Mouse (Mus musculus) embryonic facial prominence, embryonic 14.5 days (tissue): Measurements from ENCODE around the gene Socs1. TPM values are rescaled to one million over a fixed set of nuclear protein-coding genes. Genes with fewer than 3 reads are reported as not detected.

Experiments
- ATAC-seq: fragments of 200-750 bp; cut with Nextera tagmentation; 2 replicates; pipeline ENCODE4 v1.8.0; 2017; ENCODE audit warnings: low read depth, moderate number of reproducible peaks, moderate TSS enrichment
- DNase-seq: peaks from one replicate; pipeline ENCODE4 v3.0.0-alpha.2; 2015; ENCODE audit warnings: low spot score
- H3K27ac ChIP-seq: fragments of 300-500 bp; sonication (generic); replicated peaks from 2 replicates; pipeline ENCODE4 v1.5.1; 2014; ENCODE audit warnings: low read depth, mild to moderate bottlenecking, low read length, moderate library complexity
- H3K27me3 ChIP-seq: fragments of 300-500 bp; sonication (generic); replicated peaks from 2 replicates; pipeline ENCODE4 v1.6.1; 2014; ENCODE audit warnings: low read length; ENCODE audit not compliant: control insufficient read depth, insufficient read depth
- H3K36me3 ChIP-seq: fragments of 300-500 bp; sonication (generic); 2 replicates; pipeline ENCODE4 v1.6.1; 2014; ENCODE audit warnings: low read length, mixed read lengths; ENCODE audit not compliant: control insufficient read depth, insufficient read depth
- H3K4me1 ChIP-seq: fragments of 300-500 bp; sonication (generic); 2 replicates; pipeline ENCODE4 v1.6.1; 2014; ENCODE audit warnings: antibody characterized with exemption, low read length; ENCODE audit not compliant: control insufficient read depth, insufficient read depth
- H3K4me2 ChIP-seq: fragments of 300-500 bp; sonication (generic); 2 replicates; pipeline ENCODE4 v1.6.1; 2014; ENCODE audit warnings: low read depth, mild to moderate bottlenecking, low read length, moderate library complexity, mixed read lengths
- H3K4me3 ChIP-seq: fragments of 300-500 bp; sonication (generic); 2 replicates; pipeline ENCODE4 v1.5.1; 2014; ENCODE audit warnings: low read depth, mild to moderate bottlenecking, low read length
- H3K9ac ChIP-seq: fragments of 300-500 bp; sonication (generic); 2 replicates; pipeline ENCODE4 v1.6.1; 2014; ENCODE audit warnings: low read depth, mild to moderate bottlenecking, low read length, moderate library complexity, mixed read lengths
- H3K9me3 ChIP-seq: fragments of 300-500 bp; sonication (generic); 2 replicates; pipeline ENCODE4 v1.6.1; 2016; ENCODE audit warnings: low read length; ENCODE audit not compliant: control insufficient read depth
- WGBS: fragments of 180-500 bp; shearing (Covaris S2); extraction: QIAGEN DNeasy Blood & Tissue Kit; methylation state at CpG from one replicate; pipeline ENCODE4 v1.1.7; 2014; 5-methylcytosine and 5-hydroxymethylcytosine counted together
- polyA plus RNA-seq: library from polyadenylated mRNA; unstranded; fragments of >200 nt; fragmentation: Nextera tagmentation; extraction: Ambion mirVana; gene quantifications from 2 replicates; pipeline ENCODE4 v1.2.1, GENCODE M21; 2014

Socs1 gene
- polyA plus RNA-seq, 1 experiment from 2014 or later: 10.8 TPM

DNA sequence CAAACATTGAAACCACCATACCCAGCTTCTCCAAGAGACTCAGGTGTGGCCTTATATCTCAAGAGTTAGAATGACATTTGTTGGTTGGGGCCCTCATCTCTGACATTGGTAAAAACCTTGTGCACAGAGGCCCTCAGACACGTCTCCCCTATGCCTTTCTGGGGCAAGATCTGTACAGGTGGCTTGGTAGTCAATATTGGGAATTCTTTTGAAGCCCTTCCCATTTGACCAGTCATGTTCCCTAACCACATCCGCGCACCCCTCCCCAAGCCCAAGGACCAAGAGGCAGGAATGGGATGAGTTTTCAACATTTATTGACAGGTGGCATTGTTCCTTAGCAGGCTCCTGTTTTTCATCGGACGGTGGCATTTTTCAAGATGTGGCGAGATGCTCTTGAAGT lies 10.7 kb upstream of the Socs1 start, which contains the start of gene Prm2:
Gene Prm2, minus strand, starts transcription at position 101 of the 400 bp plus-strand sequence.
- Histone ChIP-seq H3K9ac (no peak within 1 kb of the TSS), H3K36me3 (no peaks in the 10 kb centered on the region), H3K4me2 (no peak within 1 kb of the TSS), H3K4me1 (no peaks in the 10 kb centered on the region), H3K4me3 (no peak within 1 kb of the TSS), H3K27ac (no peak within 1 kb of the TSS), H3K9me3 (no peaks in the 10 kb centered on the region), H3K27me3 (peaks cover 16% of the 10 kb centered on the region)
- 78% methylated on average over 6 of the region's 6 CpGs for WGBS
- DNase-seq: no peak
- ATAC-seq: no peak

DNA sequence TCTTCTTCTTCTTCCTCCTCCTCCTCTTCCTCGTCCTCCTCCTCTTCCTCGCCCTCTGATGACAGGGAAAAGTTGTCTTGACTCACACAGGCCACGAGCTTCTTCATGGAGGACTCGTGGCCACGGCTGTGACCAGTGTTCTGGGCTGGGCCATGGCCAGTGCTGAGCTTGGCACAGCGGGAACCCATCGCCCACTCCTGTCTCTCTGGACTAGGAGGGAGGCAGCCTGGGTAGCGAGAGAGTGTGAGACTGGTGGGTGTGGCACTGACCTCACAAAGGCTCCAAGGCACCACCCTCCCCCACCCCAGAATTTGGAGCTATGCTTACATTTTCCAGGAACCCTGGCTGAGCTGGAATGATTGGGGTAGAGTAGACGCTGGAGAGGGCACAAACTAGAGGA lies 5.4 kb upstream of the Socs1 start, which contains the start of gene Prm3:
Gene Prm3, minus strand, starts transcription at position 213 of the 400 bp plus-strand sequence.
- no peak within 1 kb of the TSS for H3K9ac ChIP-seq
- H3K4me2 ChIP-seq: no peak within 1 kb of the TSS
- H3K27me3 ChIP-seq: peaks cover 5% of the 10 kb centered on the region
- H3K9me3 ChIP-seq: no peaks in the 10 kb centered on the region
- WGBS: 75% methylated on average over 9 of the region's 9 CpGs
- H3K4me3 ChIP-seq: no peak within 1 kb of the TSS
- peaks cover 3% of the 10 kb centered on the region; the same call in 1 of the 2 replicates for H3K4me1 ChIP-seq
- no peak within 1 kb of the TSS for H3K27ac ChIP-seq
- DNase-seq (no peak), ATAC-seq (no peak)
- no peaks in the 10 kb centered on the region for H3K36me3 ChIP-seq

DNA sequence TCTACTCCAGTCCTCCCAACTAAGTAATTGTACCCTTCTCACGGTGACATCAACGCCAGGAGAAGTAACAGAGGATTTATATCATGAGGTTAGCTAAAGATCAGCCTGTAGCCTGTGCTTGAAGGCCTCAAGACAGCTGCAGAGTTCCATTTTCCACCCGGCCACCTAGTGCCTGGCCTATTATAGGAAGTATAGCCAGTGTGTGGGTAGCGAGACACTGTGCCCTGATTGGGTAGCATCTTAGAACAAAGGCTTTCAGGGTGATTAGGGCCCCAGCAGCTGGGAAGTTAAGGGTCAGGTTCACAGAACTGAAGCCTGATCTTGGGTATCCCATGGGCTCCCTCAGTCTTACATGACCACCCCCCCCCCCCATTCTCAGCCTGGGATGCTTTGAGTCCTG lies 3.5 kb upstream of the Socs1 start:
- 65% methylated on average over 4 of the region's 4 CpGs for WGBS
- no peaks in the 10 kb centered on the region for H3K27me3 ChIP-seq
- no peak overlapping the region for H3K9ac ChIP-seq

DNA sequence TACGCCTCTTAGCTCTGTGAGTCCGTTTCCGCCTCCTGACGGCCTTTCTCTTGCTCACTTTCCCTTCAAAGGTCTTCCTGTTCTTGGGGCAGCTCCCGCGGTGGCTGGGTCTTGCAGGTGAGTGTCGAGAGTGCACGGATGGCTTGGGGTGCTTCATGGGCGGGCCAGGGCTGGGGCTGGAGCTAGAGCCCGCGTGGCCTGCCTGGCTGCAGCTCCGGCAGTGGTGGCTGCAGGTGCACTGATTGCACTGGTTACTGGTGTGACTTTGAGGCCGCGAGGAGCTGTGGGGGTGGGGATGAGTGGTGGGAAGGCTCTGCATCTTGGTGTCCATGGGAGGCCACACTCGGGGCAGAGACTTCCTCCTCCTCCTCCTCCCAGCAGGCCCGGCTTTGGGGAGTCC lies 2.9 kb upstream of the Socs1 start, which contains the start of gene Tnp2:
Gene Tnp2, minus strand, starts transcription at position 390 of the 400 bp plus-strand sequence.
- no peak for DNase-seq

More for the DNA sequence above, 3.5 kb upstream of the Socs1 start:
- no peaks in the 10 kb centered on the region for H3K9me3 ChIP-seq
- peaks cover 4% of the 10 kb centered on the region for H3K4me1 ChIP-seq
- H3K4me3 ChIP-seq: no peak overlapping the region
- ATAC-seq (no peak), DNase-seq (peak; percentile 10)
- no peaks in the 10 kb centered on the region for H3K36me3 ChIP-seq
- no peak overlapping the region for H3K27ac ChIP-seq
- no peak overlapping the region for H3K4me2 ChIP-seq

DNA sequence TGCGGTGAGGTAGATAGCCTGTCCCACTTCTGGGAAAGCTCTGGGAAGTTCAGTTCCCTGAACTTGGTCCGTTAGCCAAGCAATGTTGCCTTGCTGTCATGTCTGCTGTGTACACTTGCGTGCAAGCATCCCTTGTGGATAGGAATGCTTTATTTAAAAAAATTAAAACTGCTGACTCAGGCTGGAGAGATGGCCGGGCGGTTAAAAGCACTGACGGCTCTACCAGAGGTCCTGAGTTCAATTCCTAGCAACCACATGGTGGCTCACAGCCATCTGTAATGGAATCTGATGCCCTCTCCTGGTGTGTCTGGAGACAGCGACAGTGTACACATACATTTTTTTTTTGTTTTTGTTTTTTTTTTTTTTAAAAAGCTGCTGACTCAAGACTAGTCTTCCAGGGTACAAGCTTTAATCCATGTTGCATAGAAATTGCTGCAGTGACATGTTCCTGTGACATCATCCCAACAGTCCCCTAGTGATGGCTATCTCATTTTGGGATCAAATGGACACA lies 2.3 kb upstream of the Socs1 start:
- no peaks in the 10 kb centered on the region for H3K9me3 ChIP-seq
- DNase-seq (no peak), ATAC-seq (no peak)
- H3K36me3 ChIP-seq: no peaks in the 10 kb centered on the region
- H3K4me3 ChIP-seq: no peak overlapping the region
- H3K9ac ChIP-seq: no peak overlapping the region
- 83% methylated on average over 7 of the region's 7 CpGs for WGBS
- H3K4me1 ChIP-seq: peaks cover 16% of the 10 kb centered on the region
- H3K27me3 ChIP-seq: no peaks in the 10 kb centered on the region
- no peak overlapping the region for H3K27ac ChIP-seq
- peak overlapping the region; percentile 7; the same call in 1 of the 2 replicates for H3K4me2 ChIP-seq

More for the DNA sequence above, 2.9 kb upstream of the Socs1 start, which contains the start of gene Tnp2:
- Histone ChIP-seq H3K4me1 (peaks cover 10% of the 10 kb centered on the region), H3K4me3 (no peak within 1 kb of the TSS), H3K4me2 (no peak within 1 kb of the TSS), H3K9ac (no peak within 1 kb of the TSS), H3K27me3 (no peaks in the 10 kb centered on the region), H3K36me3 (no peaks in the 10 kb centered on the region), H3K27ac (no peak within 1 kb of the TSS), H3K9me3 (no peaks in the 10 kb centered on the region)
- WGBS: 48% methylated on average over 14 of the region's 16 CpGs
- no peak for ATAC-seq

DNA sequence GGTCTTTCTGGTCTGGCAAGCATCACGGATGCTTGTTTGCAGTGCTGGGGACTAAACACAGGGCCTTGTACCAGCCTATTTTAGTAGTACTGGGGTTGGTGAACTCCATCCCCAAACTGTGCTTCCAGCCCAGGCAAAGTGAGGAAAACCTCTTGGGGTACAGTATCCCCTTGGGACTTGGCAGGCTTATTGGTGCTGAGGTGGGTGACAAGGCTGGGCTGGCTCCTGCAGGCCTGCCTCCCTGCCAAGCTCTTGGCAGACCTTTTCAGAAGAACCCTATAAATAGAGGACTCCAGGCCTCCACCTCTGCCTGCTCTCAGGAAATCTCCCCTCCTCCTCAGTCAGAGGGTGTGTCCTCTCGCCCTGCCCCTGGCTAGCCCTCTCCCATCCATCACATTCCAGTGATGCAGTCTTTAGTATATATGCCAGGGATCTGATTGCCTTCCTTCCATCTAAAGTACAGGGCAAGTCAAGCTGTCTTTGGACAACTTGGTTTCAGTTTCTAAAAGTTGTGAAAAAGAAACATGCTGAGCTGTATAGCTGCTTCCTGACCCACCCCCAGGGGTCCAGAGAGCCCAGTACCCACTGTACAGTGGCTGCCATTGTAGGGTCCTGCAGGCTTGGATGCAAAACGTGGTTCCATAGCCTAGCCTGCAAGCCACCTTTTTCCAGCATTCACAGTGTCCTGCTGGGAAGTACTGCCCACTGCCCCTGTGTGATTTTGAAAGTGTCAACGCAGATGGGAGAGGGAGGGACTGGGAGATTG lies 1.6 kb upstream of the Socs1 start:
- no peak for ATAC-seq
- H3K27ac ChIP-seq: peak overlapping the region; percentile 98
- H3K36me3 ChIP-seq: no peaks in the 10 kb centered on the region
- H3K27me3 ChIP-seq: no peaks in the 10 kb centered on the region
- peaks cover 22% of the 10 kb centered on the region for H3K4me1 ChIP-seq
- no peak overlapping the region for H3K4me3 ChIP-seq
- H3K9ac ChIP-seq: 0 out of 2 replicates have a peak overlapping the region, but pooled peaks have one; percentile 83
- H3K9me3 ChIP-seq: no peaks in the 10 kb centered on the region
- DNase-seq: peak; percentile 31
- 68% methylated on average over 4 of the region's 4 CpGs for WGBS
- peak overlapping the region; percentile 91 for H3K4me2 ChIP-seq

DNA sequence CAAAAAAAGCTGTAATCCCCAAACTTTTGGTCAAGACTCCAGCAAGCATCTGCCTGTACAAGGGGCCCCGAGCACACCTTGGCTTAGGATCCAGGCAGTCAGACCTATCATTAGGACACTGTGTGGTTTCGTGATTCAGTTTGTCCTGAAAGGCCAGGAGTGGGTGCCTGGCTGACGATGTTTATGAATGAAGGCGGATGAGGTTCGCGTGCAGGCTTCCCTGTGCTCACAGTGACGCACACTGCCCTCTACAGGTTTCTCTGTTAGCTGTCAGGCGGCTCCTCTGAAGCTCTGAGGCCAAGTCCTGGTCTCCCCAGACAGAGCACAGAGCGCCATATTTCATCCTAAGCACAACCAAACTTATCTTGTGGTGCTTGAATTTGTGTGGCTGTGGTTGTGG lies 952 bp upstream of the Socs1 start:
- H3K4me1 ChIP-seq: peaks cover 28% of the 10 kb centered on the region
- WGBS: 1% methylated on average over 9 of the region's 9 CpGs
- no peaks in the 10 kb centered on the region for H3K9me3 ChIP-seq
- peak overlapping the region; percentile 98 for H3K27ac ChIP-seq
- H3K36me3 ChIP-seq: no peaks in the 10 kb centered on the region
- ATAC-seq (peak; percentile 42), DNase-seq (peak; percentile 96)
- H3K9ac ChIP-seq: peak overlapping the region; percentile 83
- H3K4me2 ChIP-seq: peak overlapping the region; percentile 91
- no peaks in the 10 kb centered on the region for H3K27me3 ChIP-seq
- peak overlapping the region; percentile 80 for H3K4me3 ChIP-seq

DNA sequence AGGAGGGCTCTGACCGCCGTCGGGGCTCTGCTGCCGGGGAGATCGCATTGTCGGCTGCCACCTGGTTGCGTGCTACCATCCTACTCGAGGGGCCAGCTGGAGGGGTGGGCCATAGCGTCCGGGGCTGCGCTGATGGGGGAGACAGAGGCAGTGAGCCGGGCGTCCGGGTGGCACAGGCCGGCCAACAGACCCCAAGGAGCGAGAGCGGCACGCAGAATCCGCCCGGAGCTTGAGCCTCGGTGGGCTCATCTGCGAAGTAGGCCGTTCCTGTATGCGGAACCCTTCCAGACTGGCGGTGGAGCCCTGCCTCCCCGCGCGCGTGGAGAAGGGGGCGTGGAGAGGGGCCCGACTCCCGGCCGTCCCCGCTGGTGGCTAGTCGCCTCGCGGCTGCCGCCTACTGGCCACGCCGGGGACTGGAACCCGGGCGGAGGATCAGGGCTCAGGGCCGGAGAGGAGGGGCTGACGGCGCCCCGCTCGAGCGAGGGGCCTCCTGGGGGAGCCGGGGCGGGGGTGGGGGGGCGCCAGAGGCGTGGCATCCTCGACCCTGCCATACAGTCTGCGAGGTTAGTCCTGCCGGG lies 454 bp downstream of the Socs1 start:
- peak; percentile 83 for ATAC-seq
- Histone ChIP-seq H3K27ac (peak overlapping the region; percentile 98), H3K4me1 (peaks cover 39% of the 10 kb centered on the region), H3K4me2 (peak overlapping the region; percentile 91), H3K4me3 (peak overlapping the region; percentile 80), H3K9ac (peak overlapping the region; percentile 83), H3K36me3 (no peaks in the 10 kb centered on the region), H3K9me3 (no peaks in the 10 kb centered on the region), H3K27me3 (no peaks in the 10 kb centered on the region)
- 0% methylated on average over 10 of the region's 55 CpGs for WGBS
- DNase-seq: peak; percentile 93
